Comparison of ENCODE assay signal across 10 mouse cellular contexts in genomic region chr2:4018909-4019308, GRCm38 (mm10). TPM values are rescaled to one million over a fixed set of nuclear protein-coding genes. Genes with fewer than 3 reads are reported as not detected.
A peak's percentile ranks its signal among the peaks of the same experiment; 100 is the strongest.
DNase-seq lines count a peak whose midpoint lies in the region; ATAC-seq and TF ChIP-seq lines count a peak whose summit lies in the region.
"Had no signal": no experiment of that assay in that cellular context is flagged by ENCODE, and none has a peak within 500 bp of the region (broad histone marks: within the 10 kb centered on the region; RNA-seq: fewer than 3 reads in every experiment).

No protein-coding gene starts in this region.

- H3K4me3 ChIP-seq in intestine, embryonic 15.5 days (replicated peaks): no peak overlapping the region
- H3K4me3 ChIP-seq in intestine, postnatal 0 days (ENCODE audit: low read depth, low read length): no peak overlapping the region
- H3K4me3 ChIP-seq in forebrain, postnatal 0 days (ENCODE audit: low read depth, low read length): peak overlapping the region; percentile 49
- peak overlapping the region; percentile 44 for H3K4me3 ChIP-seq in hindbrain, embryonic 16.5 days (ENCODE audit: low read length)
- H3K4me3 ChIP-seq in midbrain, embryonic 16.5 days (ENCODE audit: low read depth, low read length): peak overlapping the region; percentile 43

- H3K9ac ChIP-seq in intestine, embryonic 15.5 days: no peak overlapping the region
- H3K9ac ChIP-seq in intestine, postnatal 0 days (ENCODE audit: low read depth, low read length): no peak overlapping the region
- peak overlapping the region; percentile 66 for H3K9ac ChIP-seq in forebrain, postnatal 0 days
- H3K9ac ChIP-seq in hindbrain, embryonic 16.5 days (ENCODE audit: low read depth, low read length): peak overlapping the region; percentile 13; the same call in 1 of the 2 replicates
- H3K9ac ChIP-seq in midbrain, embryonic 16.5 days (ENCODE audit: low read depth, low read length): peak overlapping the region; percentile 65; the same call in 1 of the 2 replicates
- H3K9ac ChIP-seq: heart, embryonic 15.5 days; liver, postnatal 0 days had no signal

- H3K27me3 ChIP-seq in intestine, embryonic 15.5 days (replicated peaks): no peaks in the 10 kb centered on the region
- H3K27me3 ChIP-seq in intestine, postnatal 0 days (replicated peaks; ENCODE audit: control insufficient read depth, insufficient read depth, low read length): no peaks in the 10 kb centered on the region
- H3K27me3 ChIP-seq in forebrain, postnatal 0 days (ENCODE audit: insufficient read depth, low read length): no peaks in the 10 kb centered on the region
- no peaks in the 10 kb centered on the region for H3K27me3 ChIP-seq in hindbrain, embryonic 16.5 days (replicated peaks; ENCODE audit: control insufficient read depth, insufficient read depth, low read length)
- H3K27me3 ChIP-seq in midbrain, embryonic 16.5 days (ENCODE audit: control insufficient read depth, insufficient read depth, low read depth, low read length): no peaks in the 10 kb centered on the region
- H3K27me3 ChIP-seq: CH12.LX; heart, embryonic 15.5 days had no signal

- 0 out of 2 replicates have a peak overlapping the region, but pooled peaks have one; percentile 26 for H3K4me2 ChIP-seq in intestine, embryonic 15.5 days (replicated peaks)
- no peak overlapping the region for H3K4me2 ChIP-seq in intestine, postnatal 0 days (replicated peaks; ENCODE audit: low read depth)
- H3K4me2 ChIP-seq in forebrain, postnatal 0 days (ENCODE audit: low read depth): peak overlapping the region; percentile 56
- H3K4me2 ChIP-seq in hindbrain, embryonic 16.5 days (ENCODE audit: low read length): peak overlapping the region; percentile 63
- peak overlapping the region; percentile 66 for H3K4me2 ChIP-seq in midbrain, embryonic 16.5 days (ENCODE audit: low read length)

- peaks cover 10% of the 10 kb centered on the region; the same call in 1 of the 2 replicates for H3K4me1 ChIP-seq in intestine, embryonic 15.5 days (replicated peaks)
- H3K4me1 ChIP-seq in intestine, postnatal 0 days (replicated peaks; ENCODE audit: control insufficient read depth, insufficient read depth, low read length): no peaks in the 10 kb centered on the region
- peaks cover 7% of the 10 kb centered on the region; the same call in 1 of the 2 replicates for H3K4me1 ChIP-seq in forebrain, postnatal 0 days (ENCODE audit: insufficient read depth)
- H3K4me1 ChIP-seq in hindbrain, embryonic 16.5 days (ENCODE audit: control insufficient read depth, insufficient read depth, low read depth, low read length): peaks cover 12% of the 10 kb centered on the region
- peaks cover 23% of the 10 kb centered on the region for H3K4me1 ChIP-seq in midbrain, embryonic 16.5 days (ENCODE audit: control insufficient read depth, insufficient read depth, low read length)

- no peak overlapping the region for H3K27ac ChIP-seq in intestine, embryonic 15.5 days
- H3K27ac ChIP-seq in intestine, postnatal 0 days (ENCODE audit: low read depth, low read length): no peak overlapping the region
- peak overlapping the region; percentile 84 for H3K27ac ChIP-seq in forebrain, postnatal 0 days (ENCODE audit: low read depth, low read length)
- no peak overlapping the region; the same call in none of the 2 replicates for H3K27ac ChIP-seq in hindbrain, embryonic 16.5 days (ENCODE audit: low read depth, low read length)
- no peak overlapping the region for H3K27ac ChIP-seq in midbrain, embryonic 16.5 days (ENCODE audit: low read length)
- H3K27ac ChIP-seq: heart, embryonic 15.5 days had no signal

- 44% methylated on average over 4 of the region's 4 CpGs for WGBS in intestine, embryonic 15.5 days
- 53% methylated on average over 4 of the region's 4 CpGs for WGBS in intestine, postnatal 0 days
- WGBS in forebrain, postnatal 0 days: 47% methylated on average over 4 of the region's 4 CpGs
- 47% methylated on average over 4 of the region's 4 CpGs for WGBS in hindbrain, embryonic 16.5 days
- WGBS in midbrain, embryonic 16.5 days: 34% methylated on average over 4 of the region's 4 CpGs

- H3K36me3 ChIP-seq in intestine, embryonic 15.5 days: no peaks in the 10 kb centered on the region
- no peaks in the 10 kb centered on the region for H3K36me3 ChIP-seq in intestine, postnatal 0 days (ENCODE audit: control insufficient read depth, insufficient read depth)
- H3K36me3 ChIP-seq in forebrain, postnatal 0 days (ENCODE audit: insufficient read depth): no peaks in the 10 kb centered on the region
- no peaks in the 10 kb centered on the region for H3K36me3 ChIP-seq in hindbrain, embryonic 16.5 days (ENCODE audit: control insufficient read depth, insufficient read depth, low read length)
- H3K36me3 ChIP-seq in midbrain, embryonic 16.5 days (ENCODE audit: control insufficient read depth, insufficient read depth, low read length): no peaks in the 10 kb centered on the region
- H3K36me3 ChIP-seq: heart, embryonic 15.5 days had no signal

- DNase-seq in forebrain, postnatal 0 days: no peak
- no peak for DNase-seq in spleen, postnatal 14 days (ENCODE audit: low spot score in 2 of 2)
- no peak for DNase-seq in thymus, postnatal 4 days
- DNase-seq: liver, postnatal 0 days had no signal

- H3K9me3 ChIP-seq in intestine, embryonic 15.5 days: no peaks in the 10 kb centered on the region
- H3K9me3 ChIP-seq in intestine, postnatal 0 days (ENCODE audit: control insufficient read depth): no peaks in the 10 kb centered on the region
- H3K9me3 ChIP-seq in forebrain, postnatal 0 days (ENCODE audit: low read length): no peaks in the 10 kb centered on the region
- no peaks in the 10 kb centered on the region for H3K9me3 ChIP-seq in hindbrain, embryonic 16.5 days (ENCODE audit: control insufficient read depth, low read length)
- H3K9me3 ChIP-seq in midbrain, embryonic 16.5 days (replicated peaks; ENCODE audit: control insufficient read depth, low read length, poor library complexity, severe bottlenecking): no peaks in the 10 kb centered on the region
- H3K9me3 ChIP-seq: heart, embryonic 15.5 days had no signal

- no peak for ATAC-seq in intestine, embryonic 15.5 days
- no peak for ATAC-seq in intestine, postnatal 0 days
- ATAC-seq in forebrain, postnatal 0 days: no peak
- ATAC-seq in hindbrain, embryonic 16.5 days: 0 out of 2 replicates have a peak, but pooled peaks have one; percentile 13
- peak; percentile 40; the same call in 1 of the 2 replicates for ATAC-seq in midbrain, embryonic 16.5 days
- ATAC-seq: liver, postnatal 0 days had no signal

- no peak for TF ChIP-seq CTCF in intestine, postnatal 0 days (IDR thresholded peaks at IDR 0.05; ENCODE audit: low read depth)
- TF ChIP-seq CTCF in forebrain, postnatal 0 days (IDR thresholded peaks at IDR 0.05; ENCODE audit: low read depth): no peak

RNA-seq across cellular contexts. Expression of gene Frmd4a, which starts 1.4 kb away (rescaled TPM):
- polyA plus RNA-seq in intestine, embryonic 15.5 days (2015; fragmentation: Nextera tagmentation; extraction: Ambion mirVana): 19.3 and 21.0 TPM in 2 replicates
- polyA plus RNA-seq in intestine, postnatal 0 days (2015; fragmentation: Nextera tagmentation; extraction: Ambion mirVana): 4.5 and 6.3 TPM in 2 replicates
- 74.5 and 85.8 TPM in 2 replicates for total RNA-seq in forebrain, postnatal 0 days (2014; rRNA removed)
- polyA plus RNA-seq in forebrain, postnatal 0 days (2015; fragmentation: Nextera tagmentation; extraction: Ambion mirVana): 36.0 and 43.8 TPM in 2 replicates
- polyA plus RNA-seq in hindbrain, embryonic 16.5 days (2015; fragmentation: Nextera tagmentation; extraction: Ambion mirVana): 48.1 and 53.1 TPM in 2 replicates
- 56.0 and 63.8 TPM in 2 replicates for polyA plus RNA-seq in midbrain, embryonic 16.5 days (2015; fragmentation: Nextera tagmentation; extraction: Ambion mirVana)

Comparison
In these comparisons a context has a peak if more than half of its experiments do, and no peak if none do; other contexts are left out.
1. ATAC-seq: peak in hindbrain, embryonic 16.5 days (single experiment) and midbrain, embryonic 16.5 days (single experiment); none in intestine, embryonic 15.5 days (single experiment), intestine, postnatal 0 days (single experiment) and forebrain, postnatal 0 days (single experiment).
2. H3K4me3 ChIP-seq: peak in forebrain, postnatal 0 days (single experiment), hindbrain, embryonic 16.5 days (single experiment) and midbrain, embryonic 16.5 days (single experiment); none in intestine, embryonic 15.5 days (single experiment) and intestine, postnatal 0 days (single experiment).
3. H3K9ac ChIP-seq: peak in forebrain, postnatal 0 days (single experiment), hindbrain, embryonic 16.5 days (single experiment) and midbrain, embryonic 16.5 days (single experiment); none in intestine, embryonic 15.5 days (single experiment) and intestine, postnatal 0 days (single experiment).